Mouse (Mus musculus): ENCODE results near the gene Tpst1. TPM values are rescaled to one million over a fixed set of nuclear protein-coding genes. Genes with fewer than 3 reads are reported as not detected.
A peak's percentile ranks its signal among the peaks of the same experiment; 100 is the strongest.

The Tpst1 gene
- polyA plus RNA-seq, 1 experiment from 2014 or later, result 28.7 TPM

GRCm38 (mm10) chr5:130145961-130146360, 72.8 kb downstream of the Tpst1 start:
- Histone ChIP-seq H3K9me3 (ENCODE audit: control insufficient read depth) (no peaks in the 10 kb centered on the region), H3K36me3 (ENCODE audit: control insufficient read depth, insufficient read depth) (peaks cover 9% of the 10 kb centered on the region; the same call in 1 of the 2 replicates), H3K27me3 (replicated peaks; ENCODE audit: control insufficient read depth, insufficient read depth, low read length) (no peaks in the 10 kb centered on the region), H3K27ac (ENCODE audit: low read depth, low read length) (no peak overlapping the region), H3K4me3 (ENCODE audit: low read depth, low read length) (no peak overlapping the region), H3K4me2 (replicated peaks; ENCODE audit: low read depth) (no peak overlapping the region), H3K4me1 (replicated peaks; ENCODE audit: control insufficient read depth, insufficient read depth, low read length) (peaks cover 3% of the 10 kb centered on the region; the same call in 1 of the 2 replicates), H3K9ac (ENCODE audit: low read depth, low read length) (no peak overlapping the region)
- WGBS, result 77% methylated on average over 8 of the region's 8 CpGs
- TF ChIP-seq CTCF (IDR thresholded peaks at IDR 0.05; ENCODE audit: low read depth), result no peak
- ATAC-seq, result no peak

- H3K4me2 ChIP-seq (replicated peaks; ENCODE audit: low read depth), result no peak overlapping the region
- peaks cover 21% of the 10 kb centered on the region for H3K36me3 ChIP-seq (ENCODE audit: control insufficient read depth, insufficient read depth)
- H3K4me1 ChIP-seq (replicated peaks; ENCODE audit: control insufficient read depth, insufficient read depth, low read length), result no peaks in the 10 kb centered on the region; the same call in 1 of the 2 replicates
- no peak overlapping the region for H3K27ac ChIP-seq (ENCODE audit: low read depth, low read length)
- no peak for TF ChIP-seq CTCF (IDR thresholded peaks at IDR 0.05; ENCODE audit: low read depth)
- WGBS, result 62% methylated on average over 7 of the region's 7 CpGs
- no peaks in the 10 kb centered on the region for H3K9me3 ChIP-seq (ENCODE audit: control insufficient read depth)
- no peak overlapping the region for H3K4me3 ChIP-seq (ENCODE audit: low read depth, low read length)
- ATAC-seq, result no peak
- H3K9ac ChIP-seq (ENCODE audit: low read depth, low read length), result no peak overlapping the region
- H3K27me3 ChIP-seq (replicated peaks; ENCODE audit: control insufficient read depth, insufficient read depth, low read length), result no peaks in the 10 kb centered on the region
These were observed 76.7 kb downstream of the Tpst1 start for GRCm38 (mm10) chr5:130149726-130150310.

DNA sequence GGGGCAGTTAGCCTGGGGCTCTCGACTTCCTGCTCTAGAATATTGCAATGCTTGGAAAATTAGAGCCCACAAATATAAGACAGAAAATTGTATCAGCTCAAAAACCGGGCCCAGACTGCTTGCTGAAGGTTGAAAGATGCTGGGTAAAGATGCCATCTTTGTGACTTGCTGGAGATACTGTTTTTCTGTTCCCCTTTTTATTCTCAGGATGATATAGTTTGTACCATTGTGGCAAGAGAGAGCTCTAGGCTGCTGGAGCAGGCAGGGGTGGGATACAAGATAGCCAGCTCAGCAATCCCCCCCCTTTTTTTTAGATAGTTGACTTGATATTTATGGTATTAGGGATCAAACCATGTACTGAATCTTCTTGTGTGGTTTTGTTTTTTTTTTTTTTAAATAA, 81.2 kb downstream of the Tpst1 start:
- Histone ChIP-seq H3K27me3 (replicated peaks; ENCODE audit: control insufficient read depth, insufficient read depth, low read length) (no peaks in the 10 kb centered on the region), H3K9me3 (ENCODE audit: control insufficient read depth) (no peaks in the 10 kb centered on the region), H3K36me3 (ENCODE audit: control insufficient read depth, insufficient read depth) (peaks cover 11% of the 10 kb centered on the region), H3K4me2 (replicated peaks; ENCODE audit: low read depth) (no peak overlapping the region), H3K27ac (ENCODE audit: low read depth, low read length) (no peak overlapping the region), H3K9ac (ENCODE audit: low read depth, low read length) (no peak overlapping the region), H3K4me3 (ENCODE audit: low read depth, low read length) (no peak overlapping the region), H3K4me1 (replicated peaks; ENCODE audit: control insufficient read depth, insufficient read depth, low read length) (no peaks in the 10 kb centered on the region)
- ATAC-seq, result no peak
- TF ChIP-seq CTCF (IDR thresholded peaks at IDR 0.05; ENCODE audit: low read depth), result no peak
- WGBS, result 79% methylated on average over 2 of the region's 2 CpGs

GRCm38 (mm10) chr5:130158545-130158944, 85.4 kb downstream of the Tpst1 start:
- no peak for TF ChIP-seq CTCF (IDR thresholded peaks at IDR 0.05; ENCODE audit: low read depth)
- Histone ChIP-seq H3K4me1 (replicated peaks; ENCODE audit: control insufficient read depth, insufficient read depth, low read length) (no peaks in the 10 kb centered on the region), H3K9me3 (ENCODE audit: control insufficient read depth) (no peaks in the 10 kb centered on the region), H3K4me3 (ENCODE audit: low read depth, low read length) (no peak overlapping the region), H3K9ac (ENCODE audit: low read depth, low read length) (no peak overlapping the region), H3K4me2 (replicated peaks; ENCODE audit: low read depth) (no peak overlapping the region), H3K27me3 (replicated peaks; ENCODE audit: control insufficient read depth, insufficient read depth, low read length) (no peaks in the 10 kb centered on the region), H3K27ac (ENCODE audit: low read depth, low read length) (no peak overlapping the region), H3K36me3 (ENCODE audit: control insufficient read depth, insufficient read depth) (no peaks in the 10 kb centered on the region)
- ATAC-seq, result no peak
- 82% methylated on average over 4 of the region's 4 CpGs for WGBS

DNA sequence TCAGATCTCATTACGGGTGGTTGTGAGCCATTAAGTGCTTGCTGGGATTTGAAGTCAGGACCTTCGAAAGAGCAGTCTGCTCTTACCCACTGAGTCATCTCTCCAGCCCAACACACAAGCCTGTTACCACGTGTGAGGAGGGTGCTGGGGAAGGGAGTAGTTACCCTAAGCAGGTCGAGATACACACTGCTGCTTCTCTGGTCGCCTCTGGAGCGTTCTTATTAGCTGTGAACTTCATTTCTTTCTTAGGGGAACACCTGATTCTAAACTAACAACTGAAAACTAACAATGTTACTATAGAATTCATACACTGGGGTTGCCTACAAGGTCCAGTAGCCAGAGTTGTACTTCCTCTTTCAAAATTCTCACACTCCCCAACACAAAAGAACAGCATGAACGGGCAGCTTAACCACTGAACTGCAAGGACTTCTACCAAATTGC, 86.7 kb downstream of the Tpst1 start:
- TF ChIP-seq CTCF (IDR thresholded peaks at IDR 0.05; ENCODE audit: low read depth), result no peak
- WGBS, result 64% methylated on average over 7 of the region's 7 CpGs

GRCm38 (mm10) chr5:130163670-130164069, 90.5 kb downstream of the Tpst1 start:
- TF ChIP-seq CTCF (IDR thresholded peaks at IDR 0.05; ENCODE audit: low read depth), result peak; percentile 89
- WGBS, result 4% methylated on average over 7 of the region's 7 CpGs
- Histone ChIP-seq H3K27me3 (replicated peaks; ENCODE audit: control insufficient read depth, insufficient read depth, low read length) (no peaks in the 10 kb centered on the region), H3K4me2 (replicated peaks; ENCODE audit: low read depth) (no peak overlapping the region), H3K4me3 (ENCODE audit: low read depth, low read length) (no peak overlapping the region), H3K36me3 (ENCODE audit: control insufficient read depth, insufficient read depth) (no peaks in the 10 kb centered on the region), H3K4me1 (replicated peaks; ENCODE audit: control insufficient read depth, insufficient read depth, low read length) (no peaks in the 10 kb centered on the region), H3K27ac (ENCODE audit: low read depth, low read length) (no peak overlapping the region), H3K9ac (ENCODE audit: low read depth, low read length) (no peak overlapping the region), H3K9me3 (ENCODE audit: control insufficient read depth) (no peaks in the 10 kb centered on the region)
- ATAC-seq, result no peak

More for the DNA sequence above, 86.7 kb downstream of the Tpst1 start:
- ATAC-seq, result no peak
- H3K27ac ChIP-seq (ENCODE audit: low read depth, low read length), result no peak overlapping the region
- no peaks in the 10 kb centered on the region for H3K4me1 ChIP-seq (replicated peaks; ENCODE audit: control insufficient read depth, insufficient read depth, low read length)
- H3K9me3 ChIP-seq (ENCODE audit: control insufficient read depth), result no peaks in the 10 kb centered on the region
- H3K36me3 ChIP-seq (ENCODE audit: control insufficient read depth, insufficient read depth), result no peaks in the 10 kb centered on the region
- H3K9ac ChIP-seq (ENCODE audit: low read depth, low read length), result no peak overlapping the region
- no peak overlapping the region for H3K4me2 ChIP-seq (replicated peaks; ENCODE audit: low read depth)
- H3K4me3 ChIP-seq (ENCODE audit: low read depth, low read length), result no peak overlapping the region
- H3K27me3 ChIP-seq (replicated peaks; ENCODE audit: control insufficient read depth, insufficient read depth, low read length), result no peaks in the 10 kb centered on the region

All from intestine, postnatal 0 days (tissue).